Mouse (Mus musculus): ENCODE measurements around the gene Ptpn3. TPM values are rescaled to one million over a fixed set of nuclear protein-coding genes. Genes with fewer than 3 reads are reported as not detected.

Ptpn3 gene
- polyA plus RNA-seq, 1 experiment from 2014 or later = 5.2 TPM

GRCm38 (mm10) chr4:57236513-57236912, 65.1 kb downstream of the Ptpn3 start:
- ATAC-seq (ENCODE audit: low FRiP score, low TSS enrichment) (no peak), DNase-seq (ENCODE audit: low spot score) (no peak)
- Histone ChIP-seq H3K27ac (replicated peaks) (no peak overlapping the region), H3K9me3 (ENCODE audit: control insufficient read depth, low read length) (no peaks in the 10 kb centered on the region), H3K36me3 (ENCODE audit: control insufficient read depth, insufficient read depth, low read length) (no peaks in the 10 kb centered on the region), H3K27me3 (ENCODE audit: control insufficient read depth, insufficient read depth, low read length) (no peaks in the 10 kb centered on the region), H3K4me2 (replicated peaks; ENCODE audit: low read depth) (no peak overlapping the region), H3K9ac (ENCODE audit: low read length) (no peak overlapping the region), H3K4me1 (replicated peaks; ENCODE audit: control insufficient read depth, insufficient read depth) (no peaks in the 10 kb centered on the region), H3K4me3 (ENCODE audit: low read depth, low read length) (no peak overlapping the region)
- no peak for TF ChIP-seq EP300 (optimal IDR thresholded peaks at IDR 0.05)
- TF ChIP-seq CTCF (IDR thresholded peaks at IDR 0.05; ENCODE audit: low read depth) = no peak
- 62% methylated on average over 5 of the region's 5 CpGs for WGBS

DNA sequence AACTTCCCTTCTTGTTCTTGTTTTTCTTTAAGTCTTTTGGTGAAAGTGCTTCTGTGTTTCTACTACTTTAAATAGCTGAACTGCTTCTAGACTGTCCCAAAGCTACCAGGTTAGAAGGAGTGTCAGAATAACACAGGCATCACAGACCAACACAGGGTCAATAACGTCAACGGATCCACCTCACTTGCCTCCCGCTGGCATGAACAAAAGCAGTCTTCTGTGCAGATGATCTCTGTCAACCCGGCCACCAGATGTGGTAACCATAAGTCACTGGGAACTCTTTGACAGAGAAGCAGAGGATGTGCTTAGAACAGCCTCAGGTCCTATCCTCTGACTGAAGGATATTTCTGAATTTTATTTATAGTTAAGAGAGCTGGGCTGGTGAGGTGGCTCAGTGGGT, 65.9 kb downstream of the Ptpn3 start:
- 85% methylated on average over 4 of the region's 4 CpGs for WGBS
- H3K9me3 ChIP-seq (ENCODE audit: control insufficient read depth, low read length) = no peaks in the 10 kb centered on the region
- ATAC-seq (ENCODE audit: low FRiP score, low TSS enrichment) (no peak), DNase-seq (ENCODE audit: low spot score) (no peak)
- H3K27ac ChIP-seq (replicated peaks) = no peak overlapping the region
- no peak overlapping the region for H3K4me2 ChIP-seq (replicated peaks; ENCODE audit: low read depth)
- H3K4me1 ChIP-seq (replicated peaks; ENCODE audit: control insufficient read depth, insufficient read depth) = no peaks in the 10 kb centered on the region
- no peak for TF ChIP-seq CTCF (IDR thresholded peaks at IDR 0.05; ENCODE audit: low read depth)
- no peak for TF ChIP-seq EP300 (optimal IDR thresholded peaks at IDR 0.05)
- no peaks in the 10 kb centered on the region for H3K36me3 ChIP-seq (ENCODE audit: control insufficient read depth, insufficient read depth, low read length)
- no peaks in the 10 kb centered on the region for H3K27me3 ChIP-seq (ENCODE audit: control insufficient read depth, insufficient read depth, low read length)
- H3K9ac ChIP-seq (ENCODE audit: low read length) = no peak overlapping the region
- H3K4me3 ChIP-seq (ENCODE audit: low read depth, low read length) = no peak overlapping the region

- Histone ChIP-seq H3K4me3 (ENCODE audit: low read depth, low read length) (no peak overlapping the region), H3K9ac (ENCODE audit: low read length) (no peak overlapping the region), H3K9me3 (ENCODE audit: control insufficient read depth, low read length) (no peaks in the 10 kb centered on the region), H3K27me3 (ENCODE audit: control insufficient read depth, insufficient read depth, low read length) (no peaks in the 10 kb centered on the region), H3K4me2 (replicated peaks; ENCODE audit: low read depth) (no peak overlapping the region), H3K4me1 (replicated peaks; ENCODE audit: control insufficient read depth, insufficient read depth) (no peaks in the 10 kb centered on the region), H3K27ac (replicated peaks) (no peak overlapping the region), H3K36me3 (ENCODE audit: control insufficient read depth, insufficient read depth, low read length) (0 out of 2 replicates have a peak, but pooled peaks cover 2% of the 10 kb centered on the region)
- no peak for DNase-seq (ENCODE audit: low spot score)
- ATAC-seq (ENCODE audit: low FRiP score, low TSS enrichment) = no peak
- WGBS = 75% methylated on average over 7 of the region's 7 CpGs
- TF ChIP-seq EP300 (optimal IDR thresholded peaks at IDR 0.05) (no peak), CTCF (IDR thresholded peaks at IDR 0.05; ENCODE audit: low read depth) (no peak)
These were observed 67.3 kb downstream of the Ptpn3 start for GRCm38 (mm10) chr4:57234348-57234747.

GRCm38 (mm10) chr4:57232439-57232838, 69.2 kb downstream of the Ptpn3 start:
- H3K4me1 ChIP-seq (replicated peaks; ENCODE audit: control insufficient read depth, insufficient read depth) = peaks cover 2% of the 10 kb centered on the region; the same call in 1 of the 2 replicates
- TF ChIP-seq EP300 (optimal IDR thresholded peaks at IDR 0.05) (no peak), CTCF (IDR thresholded peaks at IDR 0.05; ENCODE audit: low read depth) (no peak)
- no peak overlapping the region for H3K27ac ChIP-seq (replicated peaks)
- no peaks in the 10 kb centered on the region for H3K9me3 ChIP-seq (ENCODE audit: control insufficient read depth, low read length)
- H3K36me3 ChIP-seq (ENCODE audit: control insufficient read depth, insufficient read depth, low read length) = 0 out of 2 replicates have a peak, but pooled peaks cover 2% of the 10 kb centered on the region
- no peak overlapping the region for H3K4me3 ChIP-seq (ENCODE audit: low read depth, low read length)
- H3K9ac ChIP-seq (ENCODE audit: low read length) = no peak overlapping the region
- no peak for DNase-seq (ENCODE audit: low spot score)
- no peak overlapping the region for H3K4me2 ChIP-seq (replicated peaks; ENCODE audit: low read depth)
- no peak for ATAC-seq (ENCODE audit: low FRiP score, low TSS enrichment)
- H3K27me3 ChIP-seq (ENCODE audit: control insufficient read depth, insufficient read depth, low read length) = no peaks in the 10 kb centered on the region
- 86% methylated on average over 8 of the region's 8 CpGs for WGBS

GRCm38 (mm10) chr4:57231323-57231722, 70.3 kb downstream of the Ptpn3 start:
- Histone ChIP-seq H3K4me2 (replicated peaks; ENCODE audit: low read depth) (no peak overlapping the region), H3K4me3 (ENCODE audit: low read depth, low read length) (no peak overlapping the region), H3K27ac (replicated peaks) (no peak overlapping the region), H3K9ac (ENCODE audit: low read length) (no peak overlapping the region), H3K9me3 (ENCODE audit: control insufficient read depth, low read length) (no peaks in the 10 kb centered on the region), H3K36me3 (ENCODE audit: control insufficient read depth, insufficient read depth, low read length) (0 out of 2 replicates have a peak, but pooled peaks cover 2% of the 10 kb centered on the region), H3K4me1 (replicated peaks; ENCODE audit: control insufficient read depth, insufficient read depth) (peaks cover 2% of the 10 kb centered on the region; the same call in 1 of the 2 replicates), H3K27me3 (ENCODE audit: control insufficient read depth, insufficient read depth, low read length) (no peaks in the 10 kb centered on the region)
- ATAC-seq (ENCODE audit: low FRiP score, low TSS enrichment) = no peak
- TF ChIP-seq CTCF (IDR thresholded peaks at IDR 0.05; ENCODE audit: low read depth) (no peak), EP300 (optimal IDR thresholded peaks at IDR 0.05) (no peak)
- 58% methylated on average over 9 of the region's 9 CpGs for WGBS
- DNase-seq (ENCODE audit: low spot score) = no peak

- WGBS = 56% methylated on average over 7 of the region's 7 CpGs
- Histone ChIP-seq H3K4me1 (replicated peaks; ENCODE audit: control insufficient read depth, insufficient read depth) (peaks cover 2% of the 10 kb centered on the region; the same call in 1 of the 2 replicates), H3K36me3 (ENCODE audit: control insufficient read depth, insufficient read depth, low read length) (0 out of 2 replicates have a peak, but pooled peaks cover 2% of the 10 kb centered on the region), H3K4me2 (replicated peaks; ENCODE audit: low read depth) (no peak overlapping the region), H3K4me3 (ENCODE audit: low read depth, low read length) (no peak overlapping the region), H3K9ac (ENCODE audit: low read length) (no peak overlapping the region), H3K9me3 (ENCODE audit: control insufficient read depth, low read length) (no peaks in the 10 kb centered on the region), H3K27ac (replicated peaks) (no peak overlapping the region), H3K27me3 (ENCODE audit: control insufficient read depth, insufficient read depth, low read length) (no peaks in the 10 kb centered on the region)
- DNase-seq (ENCODE audit: low spot score) = no peak
- ATAC-seq (ENCODE audit: low FRiP score, low TSS enrichment) = no peak
- TF ChIP-seq CTCF (IDR thresholded peaks at IDR 0.05; ENCODE audit: low read depth) (no peak), EP300 (optimal IDR thresholded peaks at IDR 0.05) (no peak)
These were observed 71.3 kb downstream of the Ptpn3 start for GRCm38 (mm10) chr4:57230341-57230740.
